22 mouse cellular contexts compared by ENCODE assay signal in genomic region chr13:5412052-5412451, GRCm38 (mm10).
DNase-seq lines count a peak whose midpoint lies in the region; ATAC-seq and TF ChIP-seq lines count a peak whose summit lies in the region.
"Had no signal": no experiment of that assay in that cellular context is flagged by ENCODE, and none has a peak within 500 bp of the region (broad histone marks: within the 10 kb centered on the region; RNA-seq: fewer than 3 reads in every experiment).

No protein-coding gene starts in this region.

- H3K4me3 ChIP-seq in heart, postnatal 0 days (ENCODE audit: low read depth, low read length): no peak overlapping the region
- H3K4me3 ChIP-seq in myocyte: no peak overlapping the region
- H3K4me3 ChIP-seq: embryonic facial prominence, embryonic 15.5 days; forebrain, embryonic 12.5 days; heart, embryonic 15.5 days; hindbrain, embryonic 12.5 days had no signal

- ATAC-seq in heart, postnatal 0 days (ENCODE audit: insufficient read depth, low read depth): no peak
- no peak for ATAC-seq in erythroblast, adult 5-6 weeks (replicated peaks; ENCODE audit: low FRiP score, poor library complexity, severe bottlenecking)
- ATAC-seq: activated CD4-positive, CD25-positive, alpha-beta regulatory T cell, adult 4 months; forebrain, embryonic 16.5 days; hindbrain, embryonic 16.5 days; inflammation-experienced regulatory T-cells, adult 6 months had no signal

- DNase-seq in heart, postnatal 0 days (ENCODE audit: low spot score): no peak
- DNase-seq in heart, postnatal 36 days: no peak
- DNase-seq in 3T3-L1 (ENCODE audit: low read depth, low spot score): peak; percentile 76
- peak; percentile 51 for DNase-seq in NIH3T3 (ENCODE audit: low read depth)
- DNase-seq: adrenal gland, postnatal 25 days; cerebellum, adult 18-20 months; cerebellum, adult 9-11 months; cerebellum, postnatal 36 days; gastrocnemius, postnatal 10 days; heart, adult 18-20 months; heart, postnatal 4 days had no signal

- H3K9me3 ChIP-seq in heart, postnatal 0 days (replicated peaks; ENCODE audit: control insufficient read depth, low read length): no peaks in the 10 kb centered on the region
- H3K9me3 ChIP-seq: embryonic facial prominence, embryonic 15.5 days; forebrain, embryonic 12.5 days; heart, embryonic 15.5 days; hindbrain, embryonic 12.5 days had no signal

- no peaks in the 10 kb centered on the region for H3K27me3 ChIP-seq in heart, postnatal 0 days (ENCODE audit: control insufficient read depth, insufficient read depth, low read length)
- no peaks in the 10 kb centered on the region for H3K27me3 ChIP-seq in myocyte (ENCODE audit: control insufficient read depth, insufficient read depth, insufficient read length)
- H3K27me3 ChIP-seq: embryonic facial prominence, embryonic 15.5 days; forebrain, embryonic 12.5 days; heart, embryonic 15.5 days; hindbrain, embryonic 12.5 days had no signal

- H3K36me3 ChIP-seq in heart, postnatal 0 days (replicated peaks; ENCODE audit: control insufficient read depth, insufficient read depth, low read length): no peaks in the 10 kb centered on the region
- H3K36me3 ChIP-seq in myocyte (ENCODE audit: control insufficient read depth, insufficient read depth): no peaks in the 10 kb centered on the region
- H3K36me3 ChIP-seq: embryonic facial prominence, embryonic 15.5 days; forebrain, embryonic 12.5 days; heart, embryonic 15.5 days; hindbrain, embryonic 12.5 days had no signal

- intact Hi-C loops in heart, postnatal 36 days (cut with DNase I): no loop called here

- H3K9ac ChIP-seq in heart, postnatal 0 days (replicated peaks; ENCODE audit: low read depth, low read length): no peak overlapping the region
- H3K9ac ChIP-seq: embryonic facial prominence, embryonic 15.5 days; forebrain, embryonic 12.5 days; heart, embryonic 15.5 days; hindbrain, embryonic 12.5 days had no signal

- no peak overlapping the region for H3K4me2 ChIP-seq in heart, postnatal 0 days (ENCODE audit: low read depth, low read length)
- peak overlapping the region; percentile 4 for H3K4me2 ChIP-seq in myocyte (ENCODE audit: low read depth)
- H3K4me2 ChIP-seq: embryonic facial prominence, embryonic 15.5 days; forebrain, embryonic 12.5 days; heart, embryonic 11.5 days; heart, embryonic 15.5 days; hindbrain, embryonic 12.5 days had no signal

- H3K79me2 ChIP-seq in myocyte (ENCODE audit: control insufficient read depth, insufficient read depth): no peaks in the 10 kb centered on the region

- no peaks in the 10 kb centered on the region for H3K4me1 ChIP-seq in heart, postnatal 0 days (ENCODE audit: control insufficient read depth, insufficient read depth)
- H3K4me1 ChIP-seq: embryonic facial prominence, embryonic 15.5 days; forebrain, embryonic 12.5 days; heart, embryonic 15.5 days; hindbrain, embryonic 12.5 days had no signal

- TF ChIP-seq CTCF in heart, postnatal 0 days (IDR thresholded peaks at IDR 0.05; ENCODE audit: low read depth): no peak

- no peak for TF ChIP-seq POLR2A in myocyte (IDR thresholded peaks at IDR 0.05; ENCODE audit: insufficient read length, low read depth)

- TF ChIP-seq EP300 in heart, postnatal 0 days (IDR thresholded peaks at IDR 0.05; ENCODE audit: low read depth): no peak

- 0 out of 2 replicates have a peak overlapping the region, but pooled peaks have one; percentile 22 for H3K27ac ChIP-seq in heart, postnatal 0 days (ENCODE audit: low read depth)
- H3K27ac ChIP-seq: embryonic facial prominence, embryonic 15.5 days; forebrain, embryonic 12.5 days; heart, embryonic 15.5 days; hindbrain, embryonic 12.5 days had no signal

- no peak overlapping the region for H3ac ChIP-seq in myocyte (ENCODE audit: control insufficient read depth, insufficient read length)

TF ChIP-seq in myocyte, 11 proteins besides CTCF, POLR2A, EP300 and RAD21:
- TF ChIP-seq SRF (IDR thresholded peaks at IDR 0.05; ENCODE audit: control insufficient read depth, insufficient read length, low read depth) (no peak), REST (IDR thresholded peaks at IDR 0.05; ENCODE audit: insufficient read depth, insufficient read length) (no peak), USF1 (IDR thresholded peaks at IDR 0.05; ENCODE audit: low read depth) (no peak), MYOD1 (IDR thresholded peaks at IDR 0.05; ENCODE audit: control insufficient read depth in 1 of 3, insufficient read length in 2 of 3, low read depth in 2 of 3) (no peak), TCF3 (IDR thresholded peaks at IDR 0.05; ENCODE audit: insufficient read length, low read depth) (no peak), TCF12 (IDR thresholded peaks at IDR 0.05; ENCODE audit: insufficient read depth, poor library complexity, severe bottlenecking) (no peak), POLR2AphosphoS2 (IDR thresholded peaks at IDR 0.05; ENCODE audit: insufficient read length, low read depth) (no peak), CEBPB (IDR thresholded peaks at IDR 0.05; ENCODE audit: insufficient read depth, poor library complexity, severe bottlenecking) (no peak), MYOG (IDR thresholded peaks at IDR 0.05; ENCODE audit: control insufficient read depth in 1 of 3, insufficient read depth in 1 of 3, insufficient read length in 2 of 3, low read depth in 2 of 3) (no peak)

Comparison
In these comparisons a context has a peak if more than half of its experiments do, and no peak if none do; other contexts are left out.
1. DNase-seq: peak in 3T3-L1 (single experiment) and NIH3T3 (single experiment); none in heart, postnatal 0 days (single experiment) and heart, postnatal 36 days (0 of 2).